Mouse (Mus musculus): ENCODE results near the gene Srsf2. TPM values are rescaled to one million over a fixed set of nuclear protein-coding genes. Genes with fewer than 3 reads are reported as not detected.
"Not testable (repeated sequence)": the region's sequence is repeated elsewhere in the genome, so short reads cannot be mapped to it uniquely, and the experiment has no call there.

Gene Srsf2
- polyA plus RNA-seq, 1 experiment from 2014 or later, result 403 TPM

GRCm38 (mm10) chr11:116834954-116835353 lies 17.9 kb downstream of the Srsf2 start:
- H3K27me3 ChIP-seq (ENCODE audit: control insufficient read depth, insufficient read depth, low read length), result no peaks in the 10 kb centered on the region
- H3K9me3 ChIP-seq (ENCODE audit: control insufficient read depth, low read length), result no peaks in the 10 kb centered on the region
- no peak overlapping the region for H3K4me3 ChIP-seq (ENCODE audit: low read depth, low read length)
- ATAC-seq (ENCODE audit: low FRiP score, low TSS enrichment) (no peak), DNase-seq (ENCODE audit: low spot score) (no peak)
- no peaks in the 10 kb centered on the region for H3K4me1 ChIP-seq (replicated peaks; ENCODE audit: control insufficient read depth, insufficient read depth)
- TF ChIP-seq CTCF (IDR thresholded peaks at IDR 0.05; ENCODE audit: low read depth), result no peak
- no peak for TF ChIP-seq EP300 (optimal IDR thresholded peaks at IDR 0.05)
- no peak overlapping the region for H3K27ac ChIP-seq (replicated peaks)
- no peak overlapping the region for H3K9ac ChIP-seq (ENCODE audit: low read length)
- no peak overlapping the region for H3K4me2 ChIP-seq (replicated peaks; ENCODE audit: low read depth)
- peaks cover 26% of the 10 kb centered on the region for H3K36me3 ChIP-seq (ENCODE audit: control insufficient read depth, insufficient read depth, low read length)
- WGBS, result 94% methylated on average over 1 of the region's 1 CpGs

DNA sequence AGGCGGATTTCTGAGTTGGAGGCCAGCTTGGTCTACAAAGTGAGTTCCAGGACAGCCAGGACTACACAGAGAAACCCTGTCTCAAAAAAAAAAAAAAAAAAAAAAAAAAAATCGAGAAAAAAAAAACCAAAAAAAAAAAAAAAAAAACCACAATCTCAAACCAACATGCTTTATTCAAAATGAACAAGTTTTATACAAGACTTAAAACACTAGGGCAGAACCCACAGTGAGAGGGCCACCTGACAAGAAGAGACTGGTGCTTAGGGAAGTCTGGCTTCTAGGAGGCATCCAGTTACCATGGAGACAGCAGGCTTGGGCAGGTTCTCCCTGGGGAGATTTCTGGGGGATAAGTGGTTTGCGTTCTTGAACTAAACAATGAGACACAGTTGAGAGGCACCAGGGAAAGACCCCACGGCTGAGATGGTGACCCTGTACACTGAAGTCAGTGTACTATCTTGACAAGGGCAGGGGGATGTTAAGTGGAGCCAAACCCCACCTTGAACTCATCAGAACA lies 20.7 kb downstream of the Srsf2 start:
- ATAC-seq (ENCODE audit: low FRiP score, low TSS enrichment), result no peak
- Histone ChIP-seq H3K36me3 (ENCODE audit: control insufficient read depth, insufficient read depth, low read length) (peaks cover 13% of the 10 kb centered on the region), H3K27ac (replicated peaks) (no peak overlapping the region), H3K4me3 (ENCODE audit: low read depth, low read length) (no peak overlapping the region), H3K27me3 (ENCODE audit: control insufficient read depth, insufficient read depth, low read length) (no peaks in the 10 kb centered on the region), H3K9ac (ENCODE audit: low read length) (no peak overlapping the region), H3K4me1 (replicated peaks; ENCODE audit: control insufficient read depth, insufficient read depth) (no peaks in the 10 kb centered on the region), H3K9me3 (ENCODE audit: control insufficient read depth, low read length) (no peaks in the 10 kb centered on the region), H3K4me2 (replicated peaks; ENCODE audit: low read depth) (no peak overlapping the region)
- WGBS, result 21% methylated on average over 4 of the region's 4 CpGs
- DNase-seq (ENCODE audit: low spot score), result no peak
- no peak for TF ChIP-seq EP300 (optimal IDR thresholded peaks at IDR 0.05)
- TF ChIP-seq CTCF (IDR thresholded peaks at IDR 0.05; ENCODE audit: low read depth), result no peak

GRCm38 (mm10) chr11:116827534-116828165 lies 25.2 kb downstream of the Srsf2 start, which contains the start of gene Mxra7:
TSS of gene Mxra7 (minus strand) at chr11:116828046.
- H3K36me3 ChIP-seq (ENCODE audit: control insufficient read depth, insufficient read depth, low read length), result no peaks in the 10 kb centered on the region
- H3K4me1 ChIP-seq (replicated peaks; ENCODE audit: control insufficient read depth, insufficient read depth), result peaks cover 3% of the 10 kb centered on the region
- ATAC-seq (ENCODE audit: low FRiP score, low TSS enrichment) (peak; percentile 67; the same call in 1 of the 2 replicates), DNase-seq (ENCODE audit: low spot score) (peak; percentile 78)
- peak within 1 kb of the TSS; percentile 84 for H3K9ac ChIP-seq (ENCODE audit: low read length)
- H3K4me3 ChIP-seq (ENCODE audit: low read depth, low read length), result peak within 1 kb of the TSS; percentile 62
- TF ChIP-seq EP300 (optimal IDR thresholded peaks at IDR 0.05), result no peak
- peak within 1 kb of the TSS; percentile 85 for H3K27ac ChIP-seq (replicated peaks)
- H3K27me3 ChIP-seq (ENCODE audit: control insufficient read depth, insufficient read depth, low read length), result no peaks in the 10 kb centered on the region
- 1% methylated on average over 59 of the region's 71 CpGs for WGBS
- H3K9me3 ChIP-seq (ENCODE audit: control insufficient read depth, low read length), result no peaks in the 10 kb centered on the region
- H3K4me2 ChIP-seq (replicated peaks; ENCODE audit: low read depth), result peak within 1 kb of the TSS; percentile 77

DNA sequence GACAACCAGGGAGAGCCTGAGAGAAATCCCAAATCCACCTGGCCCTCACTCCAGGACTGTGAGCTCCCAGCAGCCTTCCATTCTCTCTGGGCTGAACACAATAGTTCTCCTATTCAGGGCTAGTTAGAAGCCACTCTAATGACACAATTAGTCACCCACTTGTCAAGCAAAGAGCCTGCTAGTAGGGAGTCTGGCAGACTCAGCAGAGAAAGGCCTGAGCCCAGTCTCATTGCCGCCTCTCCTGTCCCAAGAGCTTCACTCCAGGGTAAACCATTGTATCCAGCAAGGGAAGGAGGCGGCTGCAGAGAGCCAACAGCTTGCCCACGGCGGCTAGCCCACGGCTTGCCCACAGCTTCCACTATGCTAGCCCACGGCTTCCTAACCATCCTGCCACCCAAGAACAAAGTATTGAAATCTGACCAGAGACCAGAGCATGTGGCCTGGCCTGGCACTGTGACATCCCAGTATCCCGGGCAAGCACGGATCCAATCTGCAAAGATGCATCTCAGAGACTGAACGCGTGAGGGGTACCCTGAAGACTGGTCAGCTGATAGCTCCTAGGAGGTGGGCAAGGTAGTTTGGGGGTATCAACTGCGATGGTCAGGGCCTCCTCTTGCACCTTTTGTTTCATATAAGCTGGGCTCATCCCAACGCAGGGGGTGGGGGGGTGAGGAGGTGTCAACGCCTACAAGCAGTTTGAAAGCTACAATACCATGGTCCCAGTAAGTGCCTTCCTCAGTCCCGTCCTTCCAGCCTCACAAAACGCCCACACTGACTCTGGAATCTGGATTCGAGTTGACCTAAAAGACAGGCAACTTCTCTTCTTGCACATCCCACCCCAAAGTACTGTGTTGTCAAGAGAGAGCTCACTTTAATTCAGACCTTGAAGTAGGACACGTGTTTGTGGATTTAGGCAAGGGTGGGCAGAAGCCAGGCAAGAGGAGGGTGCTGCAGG lies 26.1 kb downstream of the Srsf2 start:
- WGBS, result 47% methylated on average over 17 of the region's 17 CpGs
- Histone ChIP-seq H3K27me3 (ENCODE audit: control insufficient read depth, insufficient read depth, low read length) (no peaks in the 10 kb centered on the region), H3K4me2 (replicated peaks; ENCODE audit: low read depth) (peak overlapping the region; percentile 77), H3K4me1 (replicated peaks; ENCODE audit: control insufficient read depth, insufficient read depth) (peaks cover 3% of the 10 kb centered on the region), H3K36me3 (ENCODE audit: control insufficient read depth, insufficient read depth, low read length) (no peaks in the 10 kb centered on the region), H3K4me3 (ENCODE audit: low read depth, low read length) (peak overlapping the region; percentile 62), H3K9ac (ENCODE audit: low read length) (peak overlapping the region; percentile 84), H3K9me3 (ENCODE audit: control insufficient read depth, low read length) (no peaks in the 10 kb centered on the region), H3K27ac (replicated peaks) (peak overlapping the region; percentile 85)
- TF ChIP-seq EP300 (optimal IDR thresholded peaks at IDR 0.05) (no peak), CTCF (IDR thresholded peaks at IDR 0.05; ENCODE audit: low read depth) (no peak)
- DNase-seq (ENCODE audit: low spot score), result no peak
- ATAC-seq (ENCODE audit: low FRiP score, low TSS enrichment), result no peak

DNA sequence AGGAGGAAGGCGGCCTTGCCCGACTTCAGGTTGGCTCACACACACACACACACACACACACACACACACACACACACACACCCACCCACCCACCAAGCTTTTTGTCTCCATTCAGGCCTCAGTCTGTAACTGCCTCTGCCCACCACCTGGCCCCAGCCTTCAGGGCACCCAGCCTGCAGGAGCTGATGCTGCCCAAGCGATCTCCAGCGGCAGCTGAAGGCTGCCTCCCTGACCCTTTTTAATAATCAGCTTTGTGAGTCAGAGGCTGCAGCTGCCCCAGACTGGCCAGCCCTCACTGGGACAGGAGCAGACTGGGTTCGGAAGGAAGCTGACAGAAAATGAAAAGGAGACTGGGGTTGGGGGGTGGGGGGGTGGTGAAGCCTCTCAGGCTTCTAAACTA lies 27.7 kb downstream of the Srsf2 start:
- ATAC-seq (ENCODE audit: low FRiP score, low TSS enrichment) (no peak), DNase-seq (ENCODE audit: low spot score) (no peak)
- Histone ChIP-seq H3K36me3 (ENCODE audit: control insufficient read depth, insufficient read depth, low read length) (no peaks in the 10 kb centered on the region), H3K4me2 (replicated peaks; ENCODE audit: low read depth) (no peak overlapping the region), H3K27me3 (ENCODE audit: control insufficient read depth, insufficient read depth, low read length) (no peaks in the 10 kb centered on the region), H3K27ac (replicated peaks) (no peak overlapping the region), H3K4me1 (replicated peaks; ENCODE audit: control insufficient read depth, insufficient read depth) (peaks cover 9% of the 10 kb centered on the region), H3K9ac (ENCODE audit: low read length) (no peak overlapping the region), H3K9me3 (ENCODE audit: control insufficient read depth, low read length) (no peaks in the 10 kb centered on the region), H3K4me3 (ENCODE audit: low read depth, low read length) (no peak overlapping the region)
- TF ChIP-seq EP300 (optimal IDR thresholded peaks at IDR 0.05) (no peak), CTCF (IDR thresholded peaks at IDR 0.05; ENCODE audit: low read depth) (no peak)
- 69% methylated on average over 5 of the region's 5 CpGs for WGBS

DNA sequence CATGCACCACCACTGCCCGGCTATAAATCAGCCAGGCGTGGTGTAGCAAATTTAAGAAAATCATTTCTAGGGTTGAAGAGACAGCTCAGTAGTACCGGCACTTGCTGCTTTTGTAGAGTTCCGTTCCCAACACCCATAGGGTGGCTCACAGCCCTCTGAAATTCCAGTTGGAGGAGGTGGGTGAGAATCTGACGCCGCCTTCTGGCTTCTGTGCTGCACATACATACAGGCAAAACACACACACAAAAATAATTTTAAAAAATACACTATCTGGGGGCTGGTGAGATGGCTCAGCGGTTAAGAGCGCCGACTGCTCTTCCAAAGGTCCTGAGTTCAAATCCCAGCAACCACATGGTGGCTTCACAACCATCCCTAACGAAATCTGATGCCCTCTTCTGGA lies 29.0 kb downstream of the Srsf2 start:
- not testable (repeated sequence) for H3K4me1 ChIP-seq (replicated peaks; ENCODE audit: control insufficient read depth, insufficient read depth); H3K27ac ChIP-seq (replicated peaks); DNase-seq (ENCODE audit: low spot score); H3K9me3 ChIP-seq (ENCODE audit: control insufficient read depth, low read length); H3K4me3 ChIP-seq (ENCODE audit: low read depth, low read length); H3K4me2 ChIP-seq (replicated peaks; ENCODE audit: low read depth); H3K36me3 ChIP-seq (ENCODE audit: control insufficient read depth, insufficient read depth, low read length); H3K9ac ChIP-seq (ENCODE audit: low read length); H3K27me3 ChIP-seq (ENCODE audit: control insufficient read depth, insufficient read depth, low read length); ATAC-seq (ENCODE audit: low FRiP score, low TSS enrichment)
- 96% methylated on average over 10 of the region's 10 CpGs for WGBS
